ENCODE assay signal across 15 mouse cellular contexts in the genomic region with DNA sequence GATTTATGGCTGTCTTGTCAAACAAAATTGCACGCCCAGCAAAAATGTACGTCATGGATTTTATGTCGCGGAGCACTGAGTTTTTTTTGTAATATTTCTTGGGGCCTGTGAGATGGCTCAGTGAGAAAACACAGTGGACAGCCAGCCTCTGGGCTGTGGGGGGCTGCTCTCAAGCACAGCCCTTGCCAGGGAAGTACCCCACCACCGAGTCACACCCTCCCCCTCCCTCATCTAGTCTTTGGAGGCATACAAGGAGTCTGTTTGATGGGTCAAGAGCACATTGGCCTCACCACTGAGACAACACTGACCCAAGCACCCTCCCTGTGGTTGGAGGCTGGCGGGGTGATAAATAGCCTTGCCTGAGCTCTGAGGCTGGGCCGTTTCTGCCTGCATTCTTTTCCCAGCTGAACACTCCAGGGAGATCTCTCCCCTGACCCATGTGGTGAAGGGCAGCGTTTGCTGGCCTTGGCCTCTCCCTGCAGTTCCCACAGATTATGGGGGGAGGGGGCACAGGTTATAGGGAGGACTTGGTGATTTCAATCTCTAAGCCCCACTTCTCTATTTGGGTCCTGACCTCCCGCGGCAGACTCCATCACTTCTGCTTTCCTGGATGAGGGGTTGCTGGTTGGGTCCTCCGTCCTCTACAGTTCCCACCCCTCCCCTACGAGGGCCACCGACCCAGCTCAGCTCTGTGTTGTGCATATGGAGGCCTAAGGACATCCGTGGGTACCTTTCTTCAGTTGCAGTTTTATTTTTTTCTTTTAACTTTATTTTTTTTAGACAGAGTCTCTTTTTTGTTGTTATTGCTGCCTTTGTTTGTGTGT. TPM values are rescaled to one million over a fixed set of nuclear protein-coding genes. Genes with fewer than 3 reads are reported as not detected.
DNase-seq lines count a peak whose midpoint lies in the region; ATAC-seq and TF ChIP-seq lines count a peak whose summit lies in the region.
"Had no signal": no experiment of that assay in that cellular context is flagged by ENCODE, and none has a peak within 500 bp of the region (broad histone marks: within the 10 kb centered on the region; RNA-seq: fewer than 3 reads in every experiment).

No protein-coding gene starts in this region.

- peaks cover 7% of the 10 kb centered on the region for H3K9me3 ChIP-seq in liver, postnatal 0 days (ENCODE audit: low read length)
- 0 out of 2 replicates have a peak, but pooled peaks cover 5% of the 10 kb centered on the region for H3K9me3 ChIP-seq in liver, embryonic 12.5 days (replicated peaks)
- no peaks in the 10 kb centered on the region for H3K9me3 ChIP-seq in hindbrain, embryonic 13.5 days
- no peaks in the 10 kb centered on the region for H3K9me3 ChIP-seq in neural tube, embryonic 11.5 days (ENCODE audit: control insufficient read depth, low read length)
- H3K9me3 ChIP-seq: embryonic facial prominence, embryonic 12.5 days; limb, embryonic 15.5 days; stomach, embryonic 15.5 days had no signal

- TF ChIP-seq EP300 in liver, postnatal 0 days (IDR thresholded peaks at IDR 0.05; ENCODE audit: low read depth) = no peak

- 47% methylated on average over 14 of the region's 14 CpGs for WGBS in liver, postnatal 0 days (ENCODE audit: insufficient replicate concordance)
- 34% methylated on average over 14 of the region's 14 CpGs for WGBS in liver, embryonic 12.5 days (ENCODE audit: insufficient replicate concordance)
- WGBS in hindbrain, embryonic 13.5 days = 26% methylated on average over 14 of the region's 14 CpGs
- WGBS in neural tube, embryonic 11.5 days = 28% methylated on average over 14 of the region's 14 CpGs

- H3K4me1 ChIP-seq in liver, postnatal 0 days (ENCODE audit: insufficient read depth) = peaks cover 7% of the 10 kb centered on the region; the same call in 1 of the 2 replicates
- H3K4me1 ChIP-seq in liver, embryonic 12.5 days = peaks cover 5% of the 10 kb centered on the region; the same call in 1 of the 2 replicates
- H3K4me1 ChIP-seq in hindbrain, embryonic 13.5 days (replicated peaks) = peaks cover 32% of the 10 kb centered on the region
- peaks cover 6% of the 10 kb centered on the region for H3K4me1 ChIP-seq in neural tube, embryonic 11.5 days (ENCODE audit: control insufficient read depth, insufficient read depth, low read length)

- no peaks in the 10 kb centered on the region for H3K36me3 ChIP-seq in liver, postnatal 0 days (replicated peaks; ENCODE audit: insufficient read depth, low read length)
- 0 out of 2 replicates have a peak, but pooled peaks cover 3% of the 10 kb centered on the region for H3K36me3 ChIP-seq in liver, embryonic 12.5 days
- no peaks in the 10 kb centered on the region for H3K36me3 ChIP-seq in hindbrain, embryonic 13.5 days
- H3K36me3 ChIP-seq in neural tube, embryonic 11.5 days (ENCODE audit: control insufficient read depth, insufficient read depth, low read length) = no peaks in the 10 kb centered on the region
- H3K36me3 ChIP-seq: embryonic facial prominence, embryonic 12.5 days; limb, embryonic 15.5 days; stomach, embryonic 15.5 days had no signal

- ATAC-seq in liver, postnatal 0 days = 0 out of 2 replicates have a peak, but pooled peaks have one; percentile 27
- ATAC-seq in liver, embryonic 12.5 days = no peak; the same call in 1 of the 2 replicates
- no peak for ATAC-seq in hindbrain, embryonic 13.5 days (ENCODE audit: low FRiP score)
- peak; percentile 55; the same call in 1 of the 2 replicates for ATAC-seq in neural tube, embryonic 11.5 days (ENCODE audit: insufficient read depth, low FRiP score, low TSS enrichment)
- no peak for ATAC-seq in frontal cortex, adult (ENCODE audit: low TSS enrichment)
- no peak for ATAC-seq in megakaryocyte-erythroid progenitor cell, adult 5-6 weeks (replicated peaks; ENCODE audit: low FRiP score, low TSS enrichment, poor library complexity, severe bottlenecking)

- no peak overlapping the region for H3K9ac ChIP-seq in liver, postnatal 0 days (replicated peaks)
- H3K9ac ChIP-seq in liver, embryonic 12.5 days = no peak overlapping the region
- no peak overlapping the region for H3K9ac ChIP-seq in hindbrain, embryonic 13.5 days
- H3K9ac ChIP-seq in neural tube, embryonic 11.5 days (ENCODE audit: low read length) = no peak overlapping the region
- H3K9ac ChIP-seq: embryonic facial prominence, embryonic 12.5 days; limb, embryonic 15.5 days; stomach, embryonic 15.5 days had no signal

- TF ChIP-seq CTCF in liver, postnatal 0 days (IDR thresholded peaks at IDR 0.05; ENCODE audit: low read depth) = no peak

- no peaks in the 10 kb centered on the region for H3K27me3 ChIP-seq in liver, postnatal 0 days (ENCODE audit: insufficient read depth, low read length)
- H3K27me3 ChIP-seq in liver, embryonic 12.5 days (replicated peaks) = no peaks in the 10 kb centered on the region
- H3K27me3 ChIP-seq in hindbrain, embryonic 13.5 days = no peaks in the 10 kb centered on the region
- H3K27me3 ChIP-seq in neural tube, embryonic 11.5 days (ENCODE audit: control insufficient read depth, insufficient read depth, low read length) = no peaks in the 10 kb centered on the region
- H3K27me3 ChIP-seq: embryonic facial prominence, embryonic 12.5 days; limb, embryonic 15.5 days; stomach, embryonic 15.5 days had no signal

- DNase-seq in liver, postnatal 0 days = peak; percentile 26
- DNase-seq in embryo, embryonic 10.5 days (ENCODE audit: low spot score) = peak; percentile 76
- DNase-seq in neural tube, embryonic 11.5 days (ENCODE audit: low spot score) = peak; percentile 68
- DNase-seq in B cell, adult 2 months = no peak
- DNase-seq: cerebellum, adult 18-20 months; gastrocnemius, adult 2 months; kidney, adult 9 months; lung, postnatal 14 days had no signal

- H3K4me3 ChIP-seq in liver, postnatal 0 days (ENCODE audit: low read depth, low read length) = no peak overlapping the region
- H3K4me3 ChIP-seq in liver, embryonic 12.5 days = no peak overlapping the region
- H3K4me3 ChIP-seq in hindbrain, embryonic 13.5 days = no peak overlapping the region
- no peak overlapping the region for H3K4me3 ChIP-seq in neural tube, embryonic 11.5 days (ENCODE audit: low read depth, low read length)
- H3K4me3 ChIP-seq: embryonic facial prominence, embryonic 12.5 days; gastrocnemius, adult 2 months; limb, embryonic 15.5 days; stomach, embryonic 15.5 days had no signal

- no peak overlapping the region for H3K27ac ChIP-seq in liver, postnatal 0 days (ENCODE audit: low read depth)
- H3K27ac ChIP-seq in liver, embryonic 12.5 days = no peak overlapping the region
- peak overlapping the region; percentile 66 for H3K27ac ChIP-seq in hindbrain, embryonic 13.5 days
- H3K27ac ChIP-seq in neural tube, embryonic 11.5 days (ENCODE audit: low read depth, low read length) = peak overlapping the region; percentile 67
- H3K27ac ChIP-seq: embryonic facial prominence, embryonic 12.5 days; gastrocnemius, adult 2 months; limb, embryonic 15.5 days; stomach, embryonic 15.5 days had no signal

- no peak overlapping the region for H3K4me2 ChIP-seq in liver, postnatal 0 days (ENCODE audit: low read depth, low read length)
- no peak overlapping the region for H3K4me2 ChIP-seq in liver, embryonic 12.5 days
- H3K4me2 ChIP-seq in hindbrain, embryonic 13.5 days = no peak overlapping the region
- H3K4me2 ChIP-seq in neural tube, embryonic 11.5 days (ENCODE audit: low read depth) = no peak overlapping the region
- H3K4me2 ChIP-seq: embryonic facial prominence, embryonic 12.5 days; limb, embryonic 15.5 days; stomach, embryonic 15.5 days had no signal

RNA-seq across cellular contexts. Expression of a gene that starts 26.3 kb away (rescaled TPM):
- polyA plus RNA-seq in liver, postnatal 0 days (2015; fragmentation: Nextera tagmentation; extraction: Ambion mirVana) = 11.9 and 13.4 TPM in 2 replicates
- polyA plus RNA-seq in liver, embryonic 12.5 days (2016; fragmentation: Nextera tagmentation; extraction: Ambion mirVana) = 9.7 and 10.0 TPM in 2 replicates
- 0.92 and 1.1 TPM in 2 replicates for polyA plus RNA-seq in hindbrain, embryonic 13.5 days (2015; fragmentation: Nextera tagmentation; extraction: Ambion mirVana)
- 0.53 and 0.78 TPM in 2 replicates for polyA plus RNA-seq in neural tube, embryonic 11.5 days (2014; fragmentation: Nextera tagmentation; extraction: Ambion mirVana)
- 49.1 and 67.2 TPM in 2 replicates for total RNA-seq in megakaryocyte-erythroid progenitor cell, adult 5-6 weeks (2014; fragmentation: Nextera tagmentation)
- total RNA-seq in megakaryocyte-erythroid progenitor cell, adult 5-6 weeks (2017) = 80.8 and 173 TPM in 2 replicates

Comparison
In these comparisons a context has a peak if more than half of its experiments do, and no peak if none do; other contexts are left out.
1. ATAC-seq: peak in liver, postnatal 0 days (single experiment) and neural tube, embryonic 11.5 days (single experiment); none in liver, embryonic 12.5 days (single experiment), hindbrain, embryonic 13.5 days (single experiment), frontal cortex, adult (single experiment) and megakaryocyte-erythroid progenitor cell, adult 5-6 weeks (single experiment).
2. DNase-seq: peak in liver, postnatal 0 days (single experiment), embryo, embryonic 10.5 days (single experiment) and neural tube, embryonic 11.5 days (single experiment); none in B cell, adult 2 months (0 of 2).
3. H3K27ac ChIP-seq: peak in hindbrain, embryonic 13.5 days (single experiment) and neural tube, embryonic 11.5 days (single experiment); none in liver, postnatal 0 days (single experiment) and liver, embryonic 12.5 days (single experiment).